Mouse (Mus musculus) spleen, postnatal 14 days (tissue): ENCODE results near the gene Snx1.

ENCODE experiments used
- DNase-seq, 2 experiments: peaks; one replicate each; pipeline ENCODE4 v3.0.0; 2021 to 2022; ENCODE audit warnings: low spot score in 2 of 2

Snx1 gene

DNA sequence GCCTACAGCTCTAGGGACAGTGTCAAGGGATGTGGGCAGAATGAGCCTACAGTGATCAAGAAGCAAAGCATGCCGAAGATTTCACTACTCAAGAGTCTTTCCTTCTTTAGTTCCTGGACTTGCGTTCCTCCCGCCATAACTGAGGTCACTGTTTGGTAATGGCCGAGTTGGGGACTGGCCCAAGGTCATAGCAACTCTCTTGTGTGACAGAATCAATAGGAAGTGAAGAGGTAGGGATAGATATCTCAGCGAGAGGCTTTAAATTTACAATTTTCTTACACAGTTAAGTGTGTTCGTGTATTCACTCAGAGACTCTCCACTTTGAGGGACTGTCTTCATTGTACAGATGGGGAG is 783 bp upstream of the Snx1 start:
- no peak for DNase-seq

DNA sequence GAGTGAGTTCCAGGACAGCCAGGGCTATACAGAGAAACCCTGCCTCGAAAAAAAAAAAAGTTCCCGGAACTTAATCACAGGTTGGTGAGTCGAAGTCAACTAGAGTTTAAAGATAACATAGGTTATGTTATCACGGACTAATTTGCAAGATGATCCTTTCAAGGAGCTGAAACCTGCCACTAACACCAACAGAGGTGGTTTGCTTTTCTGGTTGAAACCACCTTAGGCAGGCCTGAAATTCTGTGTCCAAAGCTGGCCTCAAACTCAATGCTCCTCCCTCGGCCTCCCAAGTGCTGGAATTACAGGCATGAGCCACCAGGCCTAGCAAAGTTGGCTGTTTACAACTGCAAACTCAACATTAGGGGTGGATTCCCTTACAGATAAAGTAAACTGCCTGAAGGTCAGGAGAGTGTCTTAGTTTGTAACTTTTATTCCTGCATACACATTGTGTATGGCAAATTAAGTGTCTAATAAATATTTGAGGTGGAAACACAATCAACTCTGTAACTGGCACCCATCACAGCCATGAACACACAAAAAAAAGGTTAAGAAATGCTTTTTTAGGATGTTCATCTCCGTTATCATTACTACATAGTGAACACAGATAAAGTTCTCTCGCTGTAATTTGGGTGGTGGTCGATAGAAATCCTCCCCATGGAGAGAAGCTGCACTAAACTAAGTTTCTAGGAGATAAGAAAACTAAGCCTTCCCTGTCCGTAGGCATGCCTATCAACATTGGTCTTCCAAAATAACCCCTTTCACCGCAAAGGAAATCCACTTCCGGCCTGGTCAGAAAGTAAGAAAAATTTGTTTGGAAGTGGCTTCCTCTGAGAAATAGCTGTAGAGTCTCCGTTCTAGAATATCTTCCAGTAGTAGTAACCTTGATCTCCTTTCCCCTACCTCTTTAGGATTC is 588 bp downstream of the Snx1 start:
- peak in 1 of 2 experiments; percentile 7 for DNase-seq

DNA sequence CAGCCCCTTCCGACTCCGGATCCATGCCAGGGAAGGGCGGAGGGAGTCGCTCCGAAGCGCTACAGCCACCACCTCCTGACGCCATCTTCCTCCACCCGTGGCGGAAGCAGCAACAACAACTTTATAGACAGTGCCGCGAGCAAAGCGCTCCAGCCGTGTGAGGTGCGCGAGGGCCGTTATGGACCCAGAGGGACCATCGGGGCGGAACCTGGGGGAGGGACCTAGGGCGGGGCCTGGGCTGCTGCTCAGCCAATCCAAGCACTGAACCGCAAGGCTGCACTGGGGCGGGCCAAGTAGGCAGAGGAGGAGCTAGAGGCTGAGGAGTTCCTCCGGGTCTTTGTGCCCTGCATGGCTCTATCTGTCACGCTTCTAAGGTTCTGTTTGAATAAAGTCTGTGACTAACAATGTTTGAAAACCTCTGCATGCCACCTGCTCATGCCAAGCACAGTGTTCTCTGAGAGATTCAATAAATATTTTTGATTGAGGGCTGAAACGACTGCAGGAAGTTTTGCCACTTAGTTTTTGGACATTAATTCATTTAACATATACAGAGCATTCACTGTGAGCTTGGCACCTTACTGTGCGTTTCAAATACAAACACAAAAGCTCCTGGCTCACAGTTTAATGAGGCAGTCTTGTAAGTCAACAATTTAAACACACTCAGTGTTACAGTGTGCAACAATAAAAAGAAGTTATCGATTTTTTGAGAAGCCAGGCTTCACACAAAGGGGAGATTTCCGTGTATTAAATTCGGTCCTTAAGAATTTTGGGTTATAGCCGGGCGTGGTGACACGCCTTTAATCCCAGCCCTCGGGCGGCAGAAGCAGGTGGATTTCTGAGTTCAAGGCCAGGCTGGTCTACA is 1.5 kb downstream of the Snx1 start:
- DNase-seq = peak; percentile 96 to 98

DNA sequence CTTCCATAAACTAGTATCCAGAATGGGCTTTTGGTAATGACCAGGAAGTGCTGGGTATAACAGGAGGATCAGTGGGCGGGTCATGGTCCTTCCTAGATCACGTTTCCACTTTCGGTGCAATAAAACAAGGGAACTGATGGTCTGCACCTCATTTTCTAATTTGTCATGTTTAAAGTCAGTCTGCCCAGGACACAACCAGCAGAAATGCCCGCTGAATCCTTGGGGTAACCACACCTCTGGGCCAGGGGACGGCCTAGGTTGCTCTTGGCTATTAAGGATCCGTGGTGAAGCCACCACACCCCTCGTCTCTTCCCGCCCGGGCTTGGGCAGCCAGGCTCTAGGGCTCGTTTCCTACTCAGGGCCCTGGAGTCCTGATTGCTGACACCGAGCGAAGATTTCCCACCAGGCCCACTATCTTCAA is 2.3 kb downstream of the Snx1 start:
- DNase-seq = peak in 1 of 2 experiments; percentile 19

DNA sequence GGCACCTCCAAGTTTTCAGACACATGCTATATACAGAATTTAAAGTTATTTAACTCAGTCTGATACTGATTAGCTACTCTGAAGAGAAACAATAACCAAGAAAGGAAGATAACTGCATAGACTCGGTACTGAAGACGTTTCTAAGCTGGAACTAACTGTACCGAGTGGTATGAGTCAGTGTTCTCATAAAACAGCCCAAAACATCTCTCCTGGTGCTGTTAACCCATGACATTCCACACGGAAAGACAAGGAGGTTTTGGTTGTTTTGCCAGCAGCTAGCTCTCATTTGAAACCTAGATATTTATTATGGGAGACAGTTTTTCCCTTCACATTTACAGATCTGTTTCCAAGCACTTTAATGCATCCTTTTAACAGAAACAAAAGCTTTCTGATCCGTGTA is 2.7 kb downstream of the Snx1 start:
- no peak for DNase-seq

DNA sequence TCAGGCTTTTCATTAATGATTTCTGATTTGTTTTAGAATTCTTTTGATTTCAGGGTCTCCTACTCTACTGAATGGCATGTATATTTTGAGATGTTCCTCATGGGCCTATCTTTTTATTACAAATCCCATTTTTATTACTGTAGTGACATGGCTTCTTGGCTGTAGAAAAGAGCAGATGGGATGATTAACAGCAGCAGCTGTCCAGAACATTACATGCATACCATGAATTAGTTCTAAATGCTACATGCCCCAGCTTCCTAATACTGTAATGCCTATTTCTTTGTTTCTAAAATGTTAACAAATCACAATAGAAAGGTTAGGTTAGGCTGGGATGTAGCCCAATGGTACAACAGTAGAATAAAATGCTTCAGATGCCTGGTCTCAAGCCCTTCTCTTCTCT is 5.0 kb downstream of the Snx1 start:
- DNase-seq = no peak

DNA sequence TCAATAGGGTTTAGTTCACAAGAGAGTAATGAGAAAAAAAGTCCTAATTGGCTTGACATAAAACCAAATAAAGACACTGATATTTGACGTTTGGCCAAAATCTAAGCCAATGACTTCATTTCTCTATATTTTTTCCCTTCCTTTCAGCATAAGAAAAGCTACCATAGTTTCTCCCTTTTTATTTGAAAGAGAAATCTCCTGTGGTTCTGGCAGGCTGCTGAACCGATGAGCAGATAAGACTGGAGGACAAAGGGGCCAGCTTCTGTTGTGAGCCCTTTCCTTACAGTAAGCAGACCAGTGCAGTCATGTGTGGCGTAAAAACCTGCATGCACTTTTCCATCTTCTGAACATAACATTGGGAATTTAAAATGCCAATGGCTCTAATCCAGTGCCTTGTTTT is 5.4 kb downstream of the Snx1 start:
- no peak for DNase-seq

DNA sequence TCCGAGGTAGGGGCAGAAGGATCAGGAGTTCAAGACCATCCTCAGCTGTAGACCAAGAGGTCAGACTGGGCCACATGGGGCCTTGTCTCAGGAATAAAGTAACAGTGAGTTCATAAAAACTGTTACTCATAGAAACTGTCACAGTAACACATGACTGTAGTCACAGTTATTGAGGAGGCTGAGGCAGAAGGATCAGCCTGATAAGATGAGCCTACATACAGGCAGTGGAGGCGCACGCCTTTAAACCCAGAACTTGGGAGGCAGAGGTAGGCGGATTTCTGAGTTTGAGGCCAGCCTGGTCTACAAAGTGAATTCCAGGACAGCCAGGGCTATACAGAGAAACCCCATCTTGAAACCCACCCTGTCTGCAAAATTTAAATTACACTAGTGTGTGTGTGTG is 6.3 kb downstream of the Snx1 start:
- DNase-seq = no peak

DNA sequence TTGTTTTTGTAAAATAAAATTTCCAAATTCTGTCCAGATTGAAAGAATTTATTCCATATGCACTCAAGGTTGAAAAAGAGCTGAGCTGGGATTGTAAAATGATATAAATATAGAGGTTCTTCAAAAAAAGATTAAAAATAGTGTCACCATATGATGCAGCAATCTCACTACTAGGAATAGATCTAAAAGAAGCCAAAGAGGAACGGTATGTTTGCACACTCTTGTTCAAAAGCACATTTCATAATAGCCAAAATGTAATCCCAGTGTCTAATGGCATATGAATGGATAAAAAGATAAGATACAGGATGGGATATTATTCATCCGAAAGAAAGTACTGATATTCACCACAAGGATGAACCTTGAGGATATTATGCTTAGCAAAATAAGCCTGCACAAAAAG is 6.9 kb downstream of the Snx1 start:
- DNase-seq = no peak

DNA sequence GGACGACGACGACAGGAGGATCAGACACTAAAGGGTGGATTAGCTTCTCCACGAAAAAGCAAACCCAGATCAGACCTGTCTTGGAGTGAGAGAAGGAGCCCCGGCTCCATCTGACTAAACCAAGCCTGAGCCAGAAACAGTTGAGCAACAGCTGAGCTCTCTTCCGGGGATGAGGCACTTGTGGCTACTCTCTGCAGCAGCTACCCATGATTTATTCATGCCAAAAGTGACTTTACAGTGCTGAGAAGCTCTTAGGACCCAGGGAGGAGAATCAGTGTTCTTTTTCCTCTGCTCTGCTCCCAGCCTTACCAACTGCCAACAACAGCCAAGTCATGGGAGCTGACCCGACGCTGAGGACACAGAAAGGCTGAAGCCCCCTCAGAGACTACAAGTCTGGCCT is 9.5 kb downstream of the Snx1 start:
- DNase-seq = no peak

DNA sequence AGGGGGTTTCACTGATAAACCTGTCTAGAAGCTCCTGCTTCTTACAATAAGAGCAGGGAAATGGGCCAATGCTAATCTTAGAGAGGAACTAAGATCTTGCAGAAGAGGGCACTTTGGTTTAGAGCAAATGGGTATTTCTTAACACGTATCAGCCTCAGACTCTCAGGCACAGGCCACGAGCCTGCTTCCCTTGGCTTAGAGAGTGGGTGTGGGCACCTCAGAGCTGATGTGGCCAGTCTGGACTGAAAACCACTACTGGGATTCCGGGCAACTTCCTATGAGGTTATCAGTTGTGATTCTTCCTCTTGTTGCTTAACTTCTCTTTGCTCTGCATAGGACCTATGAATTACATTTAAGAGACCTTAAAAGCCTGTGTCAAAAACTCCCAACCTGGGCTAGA is 12.0 kb downstream of the Snx1 start:
- no peak for DNase-seq

DNA sequence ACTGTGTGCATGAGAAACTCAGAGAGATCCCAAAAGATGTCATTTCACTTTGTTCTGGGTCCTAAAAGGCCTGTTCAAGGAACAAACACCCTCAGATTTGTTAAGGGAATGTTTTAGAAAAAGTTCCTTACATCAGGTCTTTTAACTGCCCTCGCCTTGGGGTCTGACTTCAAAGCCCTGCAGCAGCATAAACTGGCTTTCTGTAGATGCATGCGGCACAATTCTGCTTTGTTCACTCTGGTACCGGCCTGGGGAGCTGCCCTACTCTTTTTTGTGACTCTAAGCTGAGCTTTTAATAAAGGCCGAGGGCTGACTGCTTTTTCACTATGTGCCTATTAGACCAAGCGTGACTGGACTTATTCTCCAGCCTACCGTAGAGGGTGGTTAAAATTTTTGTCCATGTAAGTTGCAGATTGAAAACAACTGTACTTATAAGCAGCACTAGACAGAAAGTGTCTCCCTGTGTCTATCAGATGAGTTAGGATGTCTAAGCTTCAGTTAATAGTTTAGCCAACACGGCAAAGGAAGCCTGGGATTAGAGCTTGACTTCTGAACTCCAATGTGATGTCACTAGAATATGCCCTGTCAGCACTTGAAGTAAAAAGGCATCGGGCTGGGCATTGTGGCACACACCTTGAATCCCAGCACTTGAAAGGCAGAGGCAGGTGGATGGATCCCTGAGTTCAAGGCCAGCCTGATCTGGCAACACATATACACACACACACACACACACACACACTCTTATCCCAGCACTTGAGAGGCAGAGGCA is 15.6 kb downstream of the Snx1 start:
- no peak for DNase-seq

DNA sequence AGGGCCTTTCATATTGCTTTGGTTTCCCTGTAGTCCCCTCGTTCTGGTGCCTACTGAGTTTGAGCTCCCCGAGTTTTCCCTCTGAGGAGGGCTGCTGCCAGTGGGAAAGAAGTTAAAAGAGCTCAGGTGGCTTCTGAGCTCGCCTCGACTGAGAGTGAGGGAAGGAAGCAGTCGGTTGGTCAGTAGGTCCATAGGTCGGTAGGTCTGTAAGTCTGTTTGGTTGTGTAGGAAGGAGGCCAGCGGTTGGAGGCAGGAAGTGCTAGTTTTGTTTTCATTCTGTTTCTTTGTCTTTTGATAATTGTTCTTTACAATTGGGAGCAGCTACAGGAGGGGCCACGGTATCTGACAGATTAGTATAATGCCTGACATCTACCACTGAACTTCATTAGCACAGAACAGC is 16.3 kb downstream of the Snx1 start:
- no peak for DNase-seq

DNA sequence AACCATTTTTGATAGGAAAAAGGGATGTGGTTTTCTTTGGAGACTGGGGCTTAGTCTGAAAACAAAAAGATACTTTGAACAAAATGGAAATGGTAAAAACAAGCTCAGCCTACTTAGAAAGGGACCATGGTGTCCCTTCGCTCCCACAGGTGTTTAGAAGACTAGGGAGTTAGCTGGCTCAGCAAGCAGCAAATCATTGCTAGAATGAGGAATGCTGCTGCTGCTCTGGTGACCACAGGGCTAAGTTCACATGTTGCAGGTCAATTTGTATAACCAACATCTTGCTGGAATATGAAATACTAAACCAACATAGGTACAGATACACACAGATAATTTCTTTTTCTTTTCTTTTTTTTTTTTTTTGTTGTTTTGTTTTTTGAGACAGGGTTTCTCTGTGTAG is 16.8 kb downstream of the Snx1 start:
- DNase-seq = no peak

DNA sequence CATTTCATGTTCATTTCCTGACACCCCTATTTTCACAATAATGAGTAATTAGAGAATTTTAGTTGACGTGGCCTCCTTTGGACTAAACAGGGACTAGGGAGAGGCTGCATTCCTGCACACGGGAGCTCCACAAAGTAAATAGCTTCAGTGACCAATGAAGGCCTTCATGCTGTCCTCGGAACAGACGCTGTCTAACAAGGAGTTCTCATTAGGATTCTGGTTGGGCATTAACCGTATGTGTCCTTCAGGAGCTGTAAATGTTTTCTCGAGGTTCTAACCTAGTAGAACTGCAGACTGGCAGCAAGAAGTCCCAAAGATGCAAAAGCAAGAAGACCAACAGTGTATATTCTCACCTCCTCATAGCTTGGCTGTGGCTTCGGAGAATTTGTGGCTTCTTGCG is 21.2 kb downstream of the Snx1 start:
- DNase-seq = no peak

DNA sequence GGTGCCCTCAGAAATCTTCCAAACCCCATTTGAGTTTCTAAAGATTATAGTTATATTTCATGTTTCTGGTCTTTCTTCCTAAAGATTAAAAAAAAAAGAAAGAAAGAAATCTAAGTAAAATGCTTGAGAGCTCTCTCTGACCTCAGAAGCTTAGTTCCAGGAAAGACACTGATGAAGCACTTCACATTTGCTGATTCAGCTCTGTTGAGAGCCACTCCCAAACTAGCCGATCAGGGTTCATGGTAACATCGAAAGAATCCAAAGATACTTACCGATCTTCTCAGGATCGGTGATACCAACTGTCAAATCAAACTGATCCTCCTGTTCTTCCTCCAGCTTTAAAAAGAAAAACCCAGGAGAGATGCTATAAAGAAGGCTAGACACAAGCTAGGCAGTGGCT is 21.8 kb downstream of the Snx1 start:
- DNase-seq = no peak

DNA sequence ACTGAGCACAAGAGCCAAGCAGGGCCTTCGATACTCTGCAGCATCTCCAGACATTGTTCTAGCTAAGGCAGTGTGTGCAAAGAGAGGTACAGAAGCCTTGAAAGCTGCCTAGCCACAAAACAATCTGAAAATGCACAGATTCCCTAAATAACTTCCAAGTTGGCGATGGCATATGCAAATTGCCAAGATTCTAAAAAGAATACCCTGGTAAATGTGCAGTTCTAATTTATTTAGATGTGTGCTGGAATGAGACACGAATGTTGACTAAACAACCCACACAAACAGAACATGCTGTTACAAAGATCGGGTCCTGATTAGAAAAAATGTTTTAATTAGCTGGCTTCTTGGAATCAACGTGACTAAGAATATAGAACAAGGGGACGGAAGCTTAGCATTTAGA is 23.7 kb downstream of the Snx1 start:
- DNase-seq = no peak

DNA sequence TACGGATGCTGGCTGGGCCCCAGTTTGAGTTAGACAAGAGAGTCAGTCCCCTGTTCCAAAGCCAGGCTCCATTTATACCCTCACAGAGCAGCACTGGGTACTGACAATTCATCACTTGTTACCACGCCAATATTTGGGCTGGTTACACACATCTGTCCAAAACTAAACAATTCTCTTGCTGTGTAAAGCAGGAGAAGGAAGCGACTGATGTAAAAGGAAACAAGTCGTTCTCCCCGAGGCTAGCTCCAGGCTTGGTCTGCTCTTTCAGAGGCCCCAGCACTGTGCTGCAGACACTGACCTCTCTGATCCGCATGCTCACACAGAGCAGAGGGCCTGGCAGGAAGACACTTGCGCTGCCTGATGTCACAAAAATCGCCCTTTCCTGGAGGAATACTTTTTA is 24.8 kb downstream of the Snx1 start:
- no peak for DNase-seq

DNA sequence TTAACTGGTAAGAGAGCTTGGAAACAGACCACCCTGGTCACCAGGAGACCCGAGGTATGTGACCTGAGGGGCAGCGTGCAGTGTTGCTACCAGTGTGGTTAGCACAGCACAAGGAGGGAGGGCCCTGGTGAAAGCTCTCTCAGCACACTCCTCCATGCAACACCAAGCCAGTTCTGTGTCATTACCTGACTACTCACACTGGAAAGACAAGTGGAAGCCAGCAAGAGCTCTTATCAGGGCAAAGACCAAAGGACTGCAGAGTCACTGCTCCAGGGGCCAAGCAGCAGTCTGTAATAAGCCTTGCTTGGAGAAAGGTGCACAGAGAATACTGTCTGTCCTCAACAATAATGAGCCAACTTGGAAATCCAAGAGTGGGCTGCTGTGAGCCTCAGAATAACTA is 33.7 kb downstream of the Snx1 start:
- DNase-seq = no peak

DNA sequence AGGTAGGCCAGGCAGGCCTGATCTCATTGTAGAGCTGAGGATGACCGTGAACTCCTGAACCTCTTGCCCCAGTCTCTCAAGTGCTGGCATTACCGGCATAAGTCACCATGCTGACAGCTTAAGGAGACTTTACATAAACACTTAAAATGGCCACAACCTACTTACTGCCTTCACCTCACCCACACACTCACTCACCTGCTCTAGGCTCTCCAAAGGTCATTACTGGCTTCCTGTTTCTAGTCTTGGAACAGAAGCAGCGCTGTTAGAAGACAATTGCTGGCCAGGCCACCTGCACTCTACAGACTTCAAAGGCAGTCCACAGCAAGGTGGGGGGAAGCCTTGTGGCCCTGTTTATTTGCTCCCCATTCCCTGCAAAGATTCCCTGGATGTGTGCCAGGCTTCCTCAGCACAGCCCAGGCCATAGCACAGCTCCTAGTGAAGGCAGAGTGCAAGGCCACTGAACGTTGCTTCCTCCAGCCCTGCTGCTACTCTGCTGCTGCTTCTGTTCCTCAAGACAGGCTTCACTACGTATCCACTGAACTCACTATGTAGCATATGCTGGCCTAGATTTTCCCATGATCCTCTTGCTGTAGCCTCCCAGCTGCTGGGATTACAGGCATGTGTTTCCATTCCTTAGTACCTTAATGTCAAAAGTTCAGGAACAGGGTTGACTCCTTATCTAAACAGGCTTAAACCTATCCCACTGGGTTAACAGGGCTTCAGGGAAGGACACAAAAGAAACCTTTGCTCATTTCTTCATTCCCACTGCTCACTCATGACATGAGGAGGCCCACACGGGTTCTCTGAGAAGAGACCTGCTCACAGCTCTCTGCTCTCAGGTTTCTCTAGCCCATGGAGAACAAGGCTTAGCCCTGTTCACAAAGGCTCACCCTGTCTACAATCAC is 34.8 kb downstream of the Snx1 start:
- DNase-seq = no peak

DNA sequence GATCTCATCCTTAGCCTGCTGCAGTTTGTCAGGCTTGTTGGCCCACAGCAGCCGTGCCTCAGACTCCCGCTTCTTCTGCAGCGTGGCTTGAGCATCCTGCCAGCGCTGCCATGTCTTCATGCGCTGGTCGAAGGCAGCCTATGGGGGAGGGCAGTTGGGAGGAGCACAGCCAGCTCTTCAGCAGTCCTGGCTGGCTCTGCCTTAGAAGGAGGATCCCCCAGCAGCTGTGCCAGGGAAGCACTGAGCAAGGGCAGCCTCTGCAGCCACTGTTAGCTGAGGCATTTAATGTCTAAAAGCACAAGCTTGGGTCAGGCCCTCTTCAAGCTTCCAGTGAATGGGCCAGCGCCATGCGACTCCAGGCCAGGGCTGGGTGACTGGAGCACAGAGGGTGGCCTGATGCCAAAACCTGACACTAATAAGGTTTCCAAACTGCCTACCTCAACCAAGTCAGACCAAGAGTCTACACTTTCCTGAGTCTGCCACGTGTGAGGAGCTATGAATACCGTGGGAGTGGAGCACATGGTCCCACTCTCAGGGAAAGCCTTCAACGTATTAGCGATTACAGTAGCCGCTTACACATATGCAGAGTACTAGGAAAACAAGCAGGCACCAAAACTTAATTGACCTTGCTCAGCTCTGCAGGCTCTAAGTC is 35.7 kb downstream of the Snx1 start:
- DNase-seq = no peak
